In genomic region chr6:47649961-47650360, GRCm38 (mm10) we compare ENCODE assay signal across 9 mouse cellular contexts. TPM values are rescaled to one million over a fixed set of nuclear protein-coding genes. Genes with fewer than 3 reads are reported as not detected.
A peak's percentile ranks its signal among the peaks of the same experiment; 100 is the strongest.
DNase-seq lines count a peak whose midpoint lies in the region; ATAC-seq and TF ChIP-seq lines count a peak whose summit lies in the region.
"Had no signal": no experiment of that assay in that cellular context is flagged by ENCODE, and none has a peak within 500 bp of the region (broad histone marks: within the 10 kb centered on the region; RNA-seq: fewer than 3 reads in every experiment).

No protein-coding gene starts in this region.

- no peak overlapping the region for H3K4me3 ChIP-seq in liver, embryonic 13.5 days (replicated peaks)
- no peak overlapping the region for H3K4me3 ChIP-seq in liver, embryonic 11.5 days (ENCODE audit: low read depth, low read length)
- H3K4me3 ChIP-seq in myocyte, result peak overlapping the region; percentile 34

- no peaks in the 10 kb centered on the region for H3K36me3 ChIP-seq in liver, embryonic 13.5 days
- no peaks in the 10 kb centered on the region for H3K36me3 ChIP-seq in liver, embryonic 11.5 days (ENCODE audit: control insufficient read depth, insufficient read depth, low read length)
- H3K36me3 ChIP-seq in myocyte (ENCODE audit: control insufficient read depth, insufficient read depth), result no peaks in the 10 kb centered on the region
- H3K36me3 ChIP-seq: lung, embryonic 15.5 days had no signal

- no peak overlapping the region for H3K27ac ChIP-seq in liver, embryonic 13.5 days
- H3K27ac ChIP-seq in liver, embryonic 11.5 days (ENCODE audit: low read depth, low read length), result no peak overlapping the region
- H3K27ac ChIP-seq: lung, embryonic 15.5 days had no signal

- TF ChIP-seq POLR2A in myocyte (IDR thresholded peaks at IDR 0.05; ENCODE audit: insufficient read length, low read depth), result no peak

- WGBS in liver, embryonic 13.5 days (ENCODE audit: insufficient replicate concordance), result 77% methylated on average over 6 of the region's 6 CpGs
- WGBS in liver, embryonic 11.5 days, result 74% methylated on average over 6 of the region's 6 CpGs

- no peak overlapping the region for H3ac ChIP-seq in myocyte (ENCODE audit: control insufficient read depth, insufficient read length)

- H3K9me3 ChIP-seq in liver, embryonic 13.5 days (replicated peaks), result no peaks in the 10 kb centered on the region
- no peaks in the 10 kb centered on the region for H3K9me3 ChIP-seq in liver, embryonic 11.5 days (ENCODE audit: control insufficient read depth, low read length)
- H3K9me3 ChIP-seq: lung, embryonic 15.5 days had no signal

- ATAC-seq in liver, embryonic 13.5 days (ENCODE audit: low read depth), result no peak
- ATAC-seq in liver, embryonic 11.5 days (replicated peaks; ENCODE audit: low FRiP score), result no peak

- no peaks in the 10 kb centered on the region for H3K79me2 ChIP-seq in myocyte (ENCODE audit: control insufficient read depth, insufficient read depth)

- H3K27me3 ChIP-seq in liver, embryonic 13.5 days, result 0 out of 2 replicates have a peak, but pooled peaks cover 3% of the 10 kb centered on the region
- H3K27me3 ChIP-seq in liver, embryonic 11.5 days (replicated peaks; ENCODE audit: control insufficient read depth, insufficient read depth, low read length), result no peaks in the 10 kb centered on the region
- H3K27me3 ChIP-seq in myocyte (ENCODE audit: control insufficient read depth, insufficient read depth, insufficient read length), result peaks cover 23% of the 10 kb centered on the region
- H3K27me3 ChIP-seq: lung, embryonic 15.5 days had no signal

- peak; percentile 19 for DNase-seq in embryo, embryonic 11.5 days (ENCODE audit: low read depth, low spot score)
- no peak for DNase-seq in embryo, embryonic 9.5 days (ENCODE audit: extremely low spot score)
- no peak for DNase-seq in liver, embryonic 13.5 days
- no peak for DNase-seq in liver, embryonic 11.5 days (ENCODE audit: low spot score)
- peak; percentile 24 for DNase-seq in MN1 (ENCODE audit: low spot score)
- peak; percentile 6 to 16 for DNase-seq in frontal cortex, postnatal 36 days (ENCODE audit: low spot score in 2 of 2)
- DNase-seq in embryo, embryonic 10.5 days (ENCODE audit: low spot score), result no peak

- H3K4me2 ChIP-seq in liver, embryonic 13.5 days, result peak overlapping the region; percentile 90; the same call in 1 of the 2 replicates
- no peak overlapping the region; the same call in 1 of the 2 replicates for H3K4me2 ChIP-seq in liver, embryonic 11.5 days
- no peak overlapping the region for H3K4me2 ChIP-seq in myocyte (ENCODE audit: low read depth)

- no peak overlapping the region for H3K9ac ChIP-seq in liver, embryonic 13.5 days
- no peak overlapping the region for H3K9ac ChIP-seq in liver, embryonic 11.5 days (ENCODE audit: low read depth, low read length)
- H3K9ac ChIP-seq: lung, embryonic 15.5 days had no signal

- peaks cover 18% of the 10 kb centered on the region; the same call in 1 of the 2 replicates for H3K4me1 ChIP-seq in liver, embryonic 13.5 days (replicated peaks)
- H3K4me1 ChIP-seq in liver, embryonic 11.5 days (replicated peaks; ENCODE audit: control insufficient read depth, insufficient read depth, low read length), result no peaks in the 10 kb centered on the region
- H3K4me1 ChIP-seq: lung, embryonic 15.5 days had no signal

TF ChIP-seq in myocyte, 11 proteins besides CTCF, POLR2A, EP300 and RAD21:
- no peak for TF ChIP-seq USF1 (IDR thresholded peaks at IDR 0.05; ENCODE audit: low read depth)
- TF ChIP-seq TCF12 (IDR thresholded peaks at IDR 0.05; ENCODE audit: insufficient read depth, poor library complexity, severe bottlenecking), result no peak
- TF ChIP-seq CEBPB (IDR thresholded peaks at IDR 0.05; ENCODE audit: insufficient read depth, poor library complexity, severe bottlenecking), result no peak
- no peak for TF ChIP-seq TCF3 (IDR thresholded peaks at IDR 0.05; ENCODE audit: insufficient read length, low read depth)
- TF ChIP-seq MYOG (IDR thresholded peaks at IDR 0.05; ENCODE audit: control insufficient read depth in 1 of 3, insufficient read depth in 1 of 3, insufficient read length in 2 of 3, low read depth in 2 of 3), result no peak
- TF ChIP-seq MYOD1 (IDR thresholded peaks at IDR 0.05; ENCODE audit: control insufficient read depth in 1 of 3, insufficient read length in 2 of 3, low read depth in 2 of 3), result no peak
- no peak for TF ChIP-seq E2F4 (IDR thresholded peaks at IDR 0.05; ENCODE audit: insufficient read depth)
- no peak for TF ChIP-seq SRF (IDR thresholded peaks at IDR 0.05; ENCODE audit: control insufficient read depth, insufficient read length, low read depth)
- no peak for TF ChIP-seq REST (IDR thresholded peaks at IDR 0.05; ENCODE audit: insufficient read depth, insufficient read length)
- TF ChIP-seq POLR2AphosphoS2 (IDR thresholded peaks at IDR 0.05; ENCODE audit: insufficient read length, low read depth), result no peak
- TF ChIP-seq MAX (IDR thresholded peaks at IDR 0.05; ENCODE audit: low read depth), result no peak
TF ChIP-seq in myocyte: peak in this region for 0.

RNA-seq across cellular contexts. Expression of gene Ezh2, which starts 54.8 kb away (rescaled TPM):
- polyA plus RNA-seq in liver, embryonic 13.5 days (2015; fragmentation: Nextera tagmentation; extraction: Ambion mirVana), result 66.7 and 76.5 TPM in 2 replicates
- polyA plus RNA-seq in liver, embryonic 11.5 days (2014; fragmentation: Nextera tagmentation; extraction: Ambion mirVana), result 81.6 and 82.3 TPM in 2 replicates
- polyA plus RNA-seq in myocyte (2012; fragmentation: generic; extraction: Trizol), result 19.3 TPM

Comparison
In these comparisons a context has a peak if more than half of its experiments do, and no peak if none do; other contexts are left out.
1. DNase-seq: peak in embryo, embryonic 11.5 days (single experiment), MN1 (single experiment) and frontal cortex, postnatal 36 days (2 of 2); none in embryo, embryonic 9.5 days (single experiment), liver, embryonic 13.5 days (single experiment), liver, embryonic 11.5 days (single experiment) and embryo, embryonic 10.5 days (single experiment).